Mouse (Mus musculus) WW6 (cell line): ENCODE data around the gene Traf4.

Experiments
- DNase-seq: peaks from one replicate; pipeline ENCODE4 v3.0.0-alpha.2; 2013; ENCODE audit warnings: low read depth, low spot score

The Traf4 gene

GRCm38 (mm10) chr11:78182961-78183844 is 17.8 kb upstream of the Traf4 start, which contains the start of gene Rpl23a:
Rpl23a (minus strand) TSS chr11:78183584.
- no peak for DNase-seq

GRCm38 (mm10) chr11:78182450-78182849 is 17.1 kb upstream of the Traf4 start:
- DNase-seq, result no peak

- no peak for DNase-seq
These were observed 16.5 kb upstream of the Traf4 start for GRCm38 (mm10) chr11:78181830-78182357.

GRCm38 (mm10) chr11:78180081-78180761 is 14.8 kb upstream of the Traf4 start:
- DNase-seq, result no peak

GRCm38 (mm10) chr11:78179438-78179999 is 14.1 kb upstream of the Traf4 start:
- no peak for DNase-seq

DNA sequence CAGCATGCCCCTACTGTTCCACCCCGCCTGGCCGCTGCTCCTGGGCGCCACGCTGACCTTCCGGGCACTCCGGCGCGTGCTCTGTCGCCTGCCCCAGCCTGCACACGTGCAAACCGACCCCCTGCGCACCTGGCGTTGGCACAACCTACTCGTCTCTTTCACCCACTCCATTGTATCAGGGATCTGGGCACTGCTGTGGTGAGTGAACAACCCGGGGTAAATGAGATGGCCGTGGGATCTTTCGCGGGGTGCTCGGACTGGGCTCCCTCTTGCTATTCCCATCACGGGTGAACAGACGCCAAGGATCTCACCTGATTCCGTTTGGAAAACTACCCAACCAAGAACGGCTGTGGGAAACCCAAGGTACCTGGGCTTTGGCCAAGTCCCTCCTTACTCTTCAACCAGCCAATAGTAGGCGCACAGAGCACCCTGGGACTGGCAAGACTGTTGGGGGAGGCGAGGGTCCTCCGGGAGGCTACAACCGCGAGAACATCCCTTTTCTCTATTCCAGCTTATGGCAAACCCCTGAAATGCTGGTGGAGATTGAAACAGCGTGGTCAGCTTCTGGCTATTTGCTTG is 13.6 kb upstream of the Traf4 start:
- DNase-seq, result peak; percentile 87

- DNase-seq, result peak; percentile 96
These were observed 12.8 kb upstream of the Traf4 start for GRCm38 (mm10) chr11:78177903-78178858.

DNA sequence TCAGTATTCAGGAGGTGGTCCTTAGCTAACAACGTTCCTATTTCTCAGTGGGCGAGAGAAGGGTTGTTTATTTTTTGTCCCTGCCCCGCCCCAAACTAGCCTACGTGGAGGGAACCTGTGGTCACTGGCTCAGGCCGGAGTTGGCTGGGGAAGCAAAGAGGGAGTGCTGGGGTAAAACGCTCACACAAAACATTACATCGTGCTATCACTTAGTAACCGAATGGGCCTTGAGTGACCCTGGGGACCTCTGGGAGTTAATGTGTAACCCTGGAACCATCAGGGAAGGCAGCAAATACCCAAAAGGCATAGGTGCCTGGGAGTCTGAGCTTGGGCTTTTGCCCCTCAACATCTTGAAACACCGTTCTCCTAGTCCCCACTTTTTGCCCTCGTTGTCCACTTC is 12.0 kb upstream of the Traf4 start:
- no peak for DNase-seq

DNA sequence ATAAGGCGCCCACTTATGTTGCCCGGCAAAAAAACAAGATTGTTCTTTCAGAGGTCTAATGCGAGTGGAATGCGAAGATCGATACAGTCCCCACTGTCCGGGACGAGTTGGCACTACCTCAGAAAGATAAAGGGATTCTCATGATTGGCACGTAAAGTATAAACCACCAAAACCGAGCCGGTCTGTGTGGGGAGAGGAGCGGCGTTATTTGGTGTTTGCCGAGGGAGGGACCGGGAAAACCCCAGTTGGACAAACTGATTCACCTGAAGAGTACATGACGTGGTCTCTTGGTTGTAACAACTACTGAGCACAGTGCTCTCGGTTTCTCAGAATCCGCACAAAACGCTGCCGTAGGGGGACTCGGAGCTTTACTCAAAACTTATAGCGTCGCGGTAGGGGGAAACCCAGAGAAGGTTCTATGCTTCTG is 11.5 kb upstream of the Traf4 start:
- DNase-seq, result no peak

DNA sequence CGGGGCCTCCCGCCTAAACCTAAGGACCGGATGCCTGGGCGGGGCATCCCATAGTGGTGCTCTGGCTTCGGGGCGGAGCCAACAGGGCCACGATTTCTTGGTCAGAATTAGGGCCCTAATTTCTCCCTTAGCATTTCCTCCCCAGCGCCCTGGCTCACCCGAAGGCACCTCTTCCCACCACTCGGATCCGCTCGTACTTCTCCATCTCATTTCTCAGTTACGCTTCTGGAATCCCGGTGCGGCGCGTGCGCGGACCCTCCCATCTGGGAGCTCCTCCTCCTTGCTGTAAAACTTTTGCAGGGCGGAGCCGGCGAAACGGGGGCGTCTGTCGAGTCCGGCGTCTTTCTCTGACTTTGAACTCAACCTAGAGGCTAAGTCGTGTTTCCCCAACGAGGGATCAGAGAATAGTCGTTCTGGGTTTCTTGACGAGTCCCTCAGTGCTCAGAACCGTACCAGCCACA is 11.0 kb upstream of the Traf4 start, which contains the start of the genes Nek8 and Tlcd1:
Gene Nek8 (minus strand): TSS at position 274 of the 461 bp plus-strand sequence.
Gene Tlcd1 (plus strand): TSS at position 310 of the 461 bp plus-strand sequence.
- peak; percentile 90 for DNase-seq

DNA sequence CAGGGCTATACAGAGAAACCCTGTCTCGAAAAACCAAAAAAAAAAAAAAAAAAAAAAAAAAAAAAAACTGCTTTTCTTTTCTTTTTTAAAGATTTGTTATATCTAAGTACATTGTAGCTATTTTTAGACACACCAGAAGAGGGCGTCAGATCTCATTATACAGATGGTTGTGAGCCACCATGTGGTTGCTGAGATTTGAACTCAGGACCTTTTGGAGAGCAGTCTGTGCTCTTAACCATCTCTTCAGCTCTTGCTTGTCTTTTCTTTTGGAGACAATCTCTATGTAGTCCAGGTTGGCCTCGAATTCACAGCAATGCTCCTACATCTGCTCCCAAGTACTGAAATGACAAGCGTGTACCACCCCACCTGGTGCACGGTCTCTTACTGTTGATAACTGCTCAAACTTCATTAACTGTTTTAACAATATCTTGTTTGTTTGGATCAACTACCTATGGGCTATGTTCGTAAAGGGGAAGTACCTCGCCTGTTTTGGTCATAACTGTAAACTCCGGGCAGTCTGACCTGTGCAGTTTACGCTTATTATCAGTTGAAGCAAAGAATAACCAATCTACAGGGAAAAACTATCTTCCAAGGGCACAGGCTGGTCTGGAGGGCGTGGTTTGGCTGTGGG is 10.5 kb upstream of the Traf4 start:
- DNase-seq, result no peak

DNA sequence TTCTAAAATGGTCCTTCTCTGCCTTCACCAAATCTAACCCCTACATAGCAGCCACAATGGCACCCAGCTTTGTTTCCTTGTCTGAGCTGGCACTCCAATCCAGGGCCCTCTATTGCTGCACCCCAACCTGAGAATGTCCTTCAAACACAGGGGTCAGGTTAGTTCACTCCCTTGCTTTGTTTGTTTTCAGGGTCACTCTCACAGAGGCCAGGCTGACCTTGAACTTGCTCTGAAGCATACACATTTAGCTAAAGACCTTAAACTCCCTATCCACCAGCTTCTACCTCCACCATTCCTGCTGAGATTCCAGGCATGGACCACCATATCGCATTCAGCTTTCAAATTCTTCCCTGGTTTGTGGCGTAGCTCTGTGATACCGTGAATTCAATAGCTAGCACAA is 9.1 kb upstream of the Traf4 start:
- no peak for DNase-seq

GRCm38 (mm10) chr11:78172748-78173383 is 7.5 kb upstream of the Traf4 start:
- no peak for DNase-seq

- no peak for DNase-seq
These were observed 6.8 kb upstream of the Traf4 start for GRCm38 (mm10) chr11:78172034-78172747.

DNA sequence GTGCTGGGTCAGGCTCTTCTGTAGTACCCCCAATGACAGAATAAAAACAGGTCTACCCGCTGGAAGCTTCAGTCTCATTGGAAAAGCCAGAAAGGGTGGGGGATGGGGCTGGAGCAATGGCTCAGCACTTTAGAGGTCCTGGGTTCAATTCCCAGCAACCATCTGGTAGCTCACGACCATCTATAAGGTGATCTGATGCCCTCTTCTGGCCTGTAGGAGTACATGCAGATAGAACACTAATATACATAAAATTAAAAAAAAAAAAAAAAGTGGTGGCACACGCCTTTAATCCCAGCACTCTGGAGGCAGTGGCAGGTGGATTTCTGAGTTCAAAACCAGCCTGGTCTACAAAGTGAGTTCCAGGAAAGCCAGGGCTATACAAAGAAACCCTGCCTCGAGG is 5.9 kb upstream of the Traf4 start:
- no peak for DNase-seq

DNA sequence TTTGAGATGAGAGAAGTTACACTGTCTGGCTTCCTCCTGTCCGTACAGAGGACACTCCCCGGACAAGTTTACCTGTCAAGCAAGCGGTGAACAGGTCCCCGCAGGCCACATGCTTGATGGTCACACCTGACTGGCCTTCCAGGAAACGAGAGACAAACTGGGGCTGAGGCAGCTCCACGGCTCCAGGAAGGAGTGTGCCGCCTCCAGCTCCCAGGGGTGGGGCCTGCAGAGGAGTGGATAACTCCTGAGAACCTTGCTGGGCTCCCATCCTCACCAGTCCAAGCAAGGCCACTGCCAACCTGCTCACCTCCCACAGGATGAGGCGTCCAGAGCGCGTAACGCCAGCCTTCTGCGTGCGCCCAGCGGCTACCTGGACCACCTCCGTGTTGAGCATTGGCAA is 4.9 kb upstream of the Traf4 start:
- no peak for DNase-seq

- no peak for DNase-seq
These were observed 3.4 kb upstream of the Traf4 start for GRCm38 (mm10) chr11:78168541-78169468.
